Mouse (Mus musculus) spleen, postnatal 36 days (tissue): ENCODE data around the gene Pfdn2.

ENCODE experiments used
- DNase-seq, 2 experiments: peaks; one replicate each; pipeline ENCODE4 v3.0.0; 2022; ENCODE audit warnings: low spot score in 2 of 2, mixed read lengths in 1 of 2

The Pfdn2 gene

DNA sequence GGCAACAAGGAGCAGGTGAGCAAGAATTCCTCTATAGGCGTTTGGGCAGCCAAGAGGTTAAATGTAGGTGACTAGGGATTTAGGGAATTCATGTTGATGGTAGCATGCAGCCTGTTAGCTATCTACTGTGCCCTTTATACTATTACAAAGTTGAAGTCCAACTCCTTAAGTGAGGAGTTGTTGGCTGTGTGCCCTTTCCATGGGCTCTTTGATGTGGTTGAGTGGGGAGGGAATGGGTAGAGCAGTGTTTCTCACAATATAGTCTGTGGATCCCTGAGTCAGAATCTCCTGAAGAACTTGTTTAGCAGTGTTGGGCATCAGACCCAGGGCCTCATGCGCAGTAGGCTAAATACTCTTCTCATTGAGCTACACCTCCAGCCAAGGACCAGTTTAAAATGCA lies 11.3 kb downstream of the Pfdn2 start:
- no peak for DNase-seq

GRCm38 (mm10) chr1:171358421-171358820 lies 13.0 kb downstream of the Pfdn2 start:
- DNase-seq, result peak; percentile 46 to 51

- DNase-seq, result no peak
Measured at GRCm38 (mm10) chr1:171360253-171360652, 14.8 kb downstream of the Pfdn2 start.

DNA sequence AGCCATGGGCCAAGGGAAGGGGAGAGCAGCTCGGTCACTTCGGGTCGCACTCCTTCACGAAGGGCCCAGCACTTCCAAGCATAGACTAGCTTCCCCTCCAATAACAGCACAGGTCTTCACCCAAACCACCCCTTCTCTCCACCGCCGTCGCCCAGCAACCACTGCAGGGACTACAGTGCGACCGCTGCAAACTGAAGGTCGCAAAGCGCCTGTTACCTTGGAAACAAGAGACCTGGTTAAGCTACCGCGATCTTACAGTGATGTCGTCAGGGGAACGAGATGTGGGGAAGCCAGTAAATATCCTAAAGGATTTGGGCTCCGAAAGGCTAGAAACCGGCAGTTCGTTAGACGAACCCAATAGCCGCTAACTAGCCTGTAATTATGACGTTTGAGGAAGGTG lies 15.2 kb downstream of the Pfdn2 start, which contains the start of gene Klhdc9:
Gene Klhdc9 (minus strand): TSS at position 143 of the 400 bp plus-strand sequence.
- peak; percentile 88 to 93 for DNase-seq

GRCm38 (mm10) chr1:171361106-171362103 lies 15.9 kb downstream of the Pfdn2 start:
- peak; percentile 72 to 82 for DNase-seq

DNA sequence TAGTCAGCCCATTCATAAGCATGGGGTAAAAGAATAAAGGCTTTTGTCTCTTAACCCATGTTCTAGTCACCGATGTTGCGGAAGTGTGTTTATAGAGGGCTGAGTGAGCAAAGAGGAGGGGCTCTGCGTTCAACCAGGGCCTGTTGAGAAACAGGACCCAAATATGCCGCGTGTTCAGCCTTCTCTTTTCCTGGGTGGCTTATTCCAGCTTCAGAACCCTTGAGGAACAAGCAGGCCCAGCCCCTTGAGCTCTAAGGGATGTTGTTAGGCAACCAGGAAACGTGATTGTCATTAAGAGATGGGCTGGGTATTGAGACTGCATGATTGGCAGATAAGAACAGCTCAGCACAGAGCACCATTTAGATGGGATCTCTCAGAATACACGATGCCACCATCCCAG lies 20.5 kb downstream of the Pfdn2 start:
- DNase-seq, result no peak

- DNase-seq, result no peak
Measured at GRCm38 (mm10) chr1:171369845-171370556, 24.5 kb downstream of the Pfdn2 start, which contains the start of gene Nectin4. Nectin4 (plus strand) TSS chr1:171370099.

- no peak for DNase-seq
Measured at GRCm38 (mm10) chr1:171372880-171373279, 27.4 kb downstream of the Pfdn2 start.

DNA sequence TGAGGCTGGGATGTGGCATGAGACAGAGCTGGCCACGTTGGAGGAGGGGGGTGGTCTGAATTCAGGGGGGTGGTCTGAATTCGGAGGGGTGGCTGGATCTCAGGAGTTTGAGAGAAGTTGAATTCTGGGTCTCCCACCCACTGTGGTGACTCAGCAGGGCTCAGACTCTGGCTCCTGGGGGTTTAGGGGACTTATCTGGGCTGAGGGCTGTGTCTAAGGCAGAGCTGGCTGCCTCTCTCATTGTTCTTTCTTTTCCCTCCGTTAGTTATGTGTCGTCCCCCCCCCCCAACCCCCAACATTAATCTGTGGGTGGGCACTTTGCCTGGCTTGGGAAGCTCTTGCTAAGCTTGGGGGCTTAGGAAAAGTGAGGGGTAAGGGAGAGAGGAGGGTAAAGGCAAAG lies 28.5 kb downstream of the Pfdn2 start:
- no peak for DNase-seq

- DNase-seq, result no peak
Measured at GRCm38 (mm10) chr1:171375646-171376097, 30.2 kb downstream of the Pfdn2 start.

DNA sequence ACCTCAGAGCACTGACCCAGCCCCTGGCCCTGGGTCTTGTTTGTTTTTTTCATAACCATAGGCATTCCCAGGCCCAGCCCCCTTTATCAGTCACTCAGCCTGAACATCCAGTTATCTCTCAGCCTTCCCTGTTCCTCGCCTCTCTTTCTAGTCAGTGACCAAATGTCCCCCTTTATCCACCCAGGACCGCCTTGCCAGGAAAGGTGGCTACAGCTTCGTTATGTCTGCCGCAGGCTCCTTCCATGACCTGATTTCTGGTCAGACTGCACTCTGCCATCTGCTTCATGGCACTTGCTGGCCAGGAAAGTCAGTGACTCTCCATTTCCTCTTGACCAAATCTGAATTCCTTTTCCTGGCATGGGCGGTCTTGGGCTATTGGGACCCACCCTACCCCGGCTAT lies 32.8 kb downstream of the Pfdn2 start:
- DNase-seq, result no peak

- peak; percentile 77 to 80 for DNase-seq
Measured at GRCm38 (mm10) chr1:171379935-171380599, 34.6 kb downstream of the Pfdn2 start.

GRCm38 (mm10) chr1:171382096-171382620 lies 36.7 kb downstream of the Pfdn2 start:
- no peak for DNase-seq

- DNase-seq, result no peak
Measured at GRCm38 (mm10) chr1:171384361-171384760, 38.9 kb downstream of the Pfdn2 start.

GRCm38 (mm10) chr1:171385171-171385570 lies 39.7 kb downstream of the Pfdn2 start:
- DNase-seq, result peak in 1 of 2 experiments; percentile 38

DNA sequence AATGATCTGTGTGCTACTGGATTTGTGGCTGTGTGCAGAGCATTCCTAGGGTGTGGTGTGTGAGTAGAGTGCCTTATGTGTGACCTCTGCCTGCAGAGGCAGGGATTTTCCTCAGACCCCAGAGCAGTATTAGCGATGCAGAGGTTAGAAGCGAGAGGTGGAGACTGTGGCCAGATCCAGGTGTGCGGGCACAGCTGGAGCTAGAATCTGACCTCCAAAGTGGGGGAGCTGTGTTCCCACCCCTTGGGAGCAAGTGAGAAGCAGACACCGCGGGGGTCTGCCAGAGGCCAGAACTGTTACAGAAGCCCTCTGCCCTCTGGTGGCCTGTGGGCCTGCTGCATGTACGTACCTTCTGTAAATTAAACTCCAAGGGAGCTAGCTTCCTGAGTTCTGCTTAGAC lies 41.6 kb downstream of the Pfdn2 start:
- DNase-seq, result peak in 1 of 2 experiments; percentile 50

DNA sequence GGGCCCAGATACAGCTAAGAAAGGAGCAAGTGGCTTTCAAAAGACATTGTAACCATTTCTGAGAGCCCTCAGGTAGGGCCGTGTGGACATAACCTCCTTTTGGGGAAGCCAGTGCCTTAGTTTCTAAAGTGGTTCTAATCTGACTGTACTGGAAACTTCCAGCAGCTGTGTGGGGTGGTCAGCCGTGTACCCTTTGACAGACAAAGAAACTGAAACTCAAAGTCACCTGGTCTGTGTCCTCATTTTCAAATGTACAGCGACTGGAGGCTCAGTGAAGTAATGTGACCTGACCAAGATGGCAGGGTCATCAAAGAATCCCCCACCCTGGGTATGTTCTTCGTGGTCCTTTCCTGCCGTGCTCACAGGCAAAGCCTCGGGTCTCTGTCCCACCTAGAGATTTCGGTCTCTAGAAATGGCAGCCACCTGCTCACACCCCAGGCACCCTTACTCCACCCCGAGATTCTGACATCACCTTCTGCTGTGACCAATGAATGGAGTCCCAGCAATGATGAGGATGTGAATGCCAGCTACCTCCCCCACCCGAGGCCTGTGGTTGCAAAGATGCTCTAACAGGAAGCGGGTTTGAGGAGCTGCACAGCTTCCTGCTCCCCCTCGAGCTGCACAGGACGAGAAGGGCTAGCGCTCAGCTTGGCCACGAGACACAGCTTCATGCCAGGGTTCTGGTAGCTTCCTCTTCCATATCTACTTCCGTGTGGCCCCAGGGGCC lies 43.1 kb downstream of the Pfdn2 start, which contains the start of gene Arhgap30:
Gene Arhgap30 (plus strand): TSS at position 579 of the 727 bp plus-strand sequence.
- peak; percentile 96 to 97 for DNase-seq

DNA sequence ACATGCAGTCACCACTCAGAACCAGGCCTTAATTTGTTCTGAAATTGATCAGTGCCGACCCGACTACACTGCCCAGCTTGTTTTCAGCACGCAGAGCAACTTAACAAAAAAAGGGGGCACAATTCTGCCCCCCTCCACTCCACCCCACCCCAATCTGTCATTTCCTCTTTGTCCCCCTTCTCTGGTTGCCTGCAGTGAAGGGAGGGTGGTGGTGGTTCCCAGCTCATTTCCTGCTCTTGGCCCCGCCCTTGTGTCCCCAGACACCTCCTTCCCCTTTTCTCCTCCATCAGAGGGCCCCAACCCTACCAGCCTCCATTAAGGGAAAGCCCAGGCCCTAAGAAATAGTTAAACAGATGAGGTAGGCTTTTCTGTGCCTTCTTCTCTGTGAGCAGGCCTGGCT lies 44.6 kb downstream of the Pfdn2 start:
- DNase-seq, result peak; percentile 91 to 92

DNA sequence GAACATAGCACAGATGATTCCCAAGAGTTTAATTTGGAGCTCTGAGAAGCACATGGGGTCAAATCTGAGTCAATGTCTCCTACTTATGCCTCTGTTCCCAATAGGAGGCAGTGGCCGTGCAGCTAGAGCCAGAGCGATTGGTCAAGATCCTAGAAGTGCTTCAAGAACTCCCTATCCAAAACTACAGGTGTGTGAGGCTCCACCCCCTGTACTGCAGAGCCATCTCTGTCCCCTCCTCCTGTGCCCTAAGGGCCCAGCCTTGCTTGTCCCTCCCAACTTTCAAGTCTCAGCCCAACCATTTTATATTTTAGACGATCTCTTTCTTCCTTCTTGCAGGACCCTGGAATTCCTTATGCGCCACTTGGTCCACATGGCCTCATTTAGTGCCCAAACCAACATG lies 56.4 kb downstream of the Pfdn2 start:
- DNase-seq, result no peak

DNA sequence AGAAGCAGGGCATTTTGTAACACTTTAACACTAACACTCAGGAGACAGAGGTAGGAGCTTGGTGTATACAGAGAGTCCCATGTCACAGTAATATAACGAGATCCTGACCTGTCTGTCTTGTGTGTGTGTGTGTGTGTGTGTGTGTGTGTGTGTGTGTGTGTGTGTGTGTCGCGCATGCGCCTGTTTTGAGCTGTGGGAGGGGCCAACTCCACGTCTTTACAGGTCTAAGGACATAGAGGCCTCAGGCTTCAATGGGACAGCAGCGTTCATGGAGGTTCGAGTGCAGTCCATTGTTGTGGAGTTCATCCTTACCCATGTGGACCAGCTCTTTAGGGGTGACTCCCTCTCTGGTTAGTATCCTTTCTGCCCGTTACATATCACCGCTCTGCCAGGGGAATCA lies 57.5 kb downstream of the Pfdn2 start:
- no peak for DNase-seq

GRCm38 (mm10) chr1:171407263-171407662 lies 61.8 kb downstream of the Pfdn2 start:
- no peak for DNase-seq
